Mouse (Mus musculus): ENCODE data around the gene Usp44. TPM values are rescaled to one million over a fixed set of nuclear protein-coding genes. Genes with fewer than 3 reads are reported as not detected.

Usp44 gene
- polyA plus RNA-seq, 1 experiment, result 0.03 TPM

DNA sequence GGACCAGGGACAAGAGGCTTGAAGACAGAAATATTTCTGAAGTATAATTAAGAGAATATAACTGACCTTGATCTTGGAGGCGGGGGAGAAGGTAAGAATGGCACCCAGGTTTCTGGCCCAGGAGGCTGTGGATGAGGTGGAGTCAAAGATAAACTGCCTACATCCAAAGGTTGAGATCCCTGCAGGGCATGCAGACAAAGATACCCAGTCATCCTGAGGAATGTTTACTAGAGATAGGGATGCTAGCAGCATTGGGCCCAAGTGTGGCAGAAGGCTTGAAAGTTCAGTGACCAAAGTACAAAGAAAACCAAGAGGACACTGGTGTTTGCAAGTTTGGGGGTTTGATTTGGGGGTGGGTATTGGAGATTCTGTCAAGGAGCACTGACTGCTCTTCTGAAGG is 59.7 kb downstream of the Usp44 start:
- peaks cover 3% of the 10 kb centered on the region; the same call in 1 of the 2 replicates for H3K4me1 ChIP-seq (ENCODE audit: control insufficient read depth, insufficient read depth, low read length)
- no peak overlapping the region for H3K27ac ChIP-seq (ENCODE audit: insufficient read depth, low read depth, low read length)
- DNase-seq, result no peak
- H3K36me3 ChIP-seq (ENCODE audit: control insufficient read depth, insufficient read depth, low read length), result no peaks in the 10 kb centered on the region; the same call in 1 of the 2 replicates
- TF ChIP-seq CTCF (conservative IDR thresholded peaks at IDR 0.05; ENCODE audit: insufficient read depth, insufficient read length, low read depth, low read length), result no peak
- no peak for TF ChIP-seq POLR2A (IDR thresholded peaks at IDR 0.05; ENCODE audit: low read depth, low read length)
- no peak overlapping the region for H3K4me3 ChIP-seq (ENCODE audit: insufficient read depth, low read depth, low read length)
- WGBS, result 95% methylated on average over 1 of the region's 1 CpGs
- H3K27me3 ChIP-seq (replicated peaks; ENCODE audit: control insufficient read depth, insufficient read depth, low read length), result no peaks in the 10 kb centered on the region

DNA sequence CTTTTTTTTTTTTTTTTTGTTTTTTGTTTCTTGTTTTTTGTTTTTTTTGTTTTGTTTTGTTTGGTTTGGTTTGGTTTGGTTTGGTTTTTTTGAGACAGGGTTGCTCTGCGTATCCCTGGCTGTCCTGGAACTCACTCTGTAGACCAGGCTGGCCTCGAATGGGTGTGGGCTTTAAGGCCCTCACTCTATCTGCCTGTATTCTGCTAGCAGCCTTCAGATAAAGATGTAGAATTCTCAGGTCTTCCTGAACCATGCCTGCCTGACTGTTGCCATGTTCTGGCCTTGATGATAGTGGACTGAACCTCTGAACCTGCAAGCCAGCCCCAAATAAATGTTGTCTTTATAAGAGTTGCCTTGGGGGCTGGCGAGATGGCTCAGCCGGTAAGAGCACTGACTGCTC is 61.2 kb downstream of the Usp44 start:
- WGBS, result 90% methylated on average over 4 of the region's 4 CpGs

DNA sequence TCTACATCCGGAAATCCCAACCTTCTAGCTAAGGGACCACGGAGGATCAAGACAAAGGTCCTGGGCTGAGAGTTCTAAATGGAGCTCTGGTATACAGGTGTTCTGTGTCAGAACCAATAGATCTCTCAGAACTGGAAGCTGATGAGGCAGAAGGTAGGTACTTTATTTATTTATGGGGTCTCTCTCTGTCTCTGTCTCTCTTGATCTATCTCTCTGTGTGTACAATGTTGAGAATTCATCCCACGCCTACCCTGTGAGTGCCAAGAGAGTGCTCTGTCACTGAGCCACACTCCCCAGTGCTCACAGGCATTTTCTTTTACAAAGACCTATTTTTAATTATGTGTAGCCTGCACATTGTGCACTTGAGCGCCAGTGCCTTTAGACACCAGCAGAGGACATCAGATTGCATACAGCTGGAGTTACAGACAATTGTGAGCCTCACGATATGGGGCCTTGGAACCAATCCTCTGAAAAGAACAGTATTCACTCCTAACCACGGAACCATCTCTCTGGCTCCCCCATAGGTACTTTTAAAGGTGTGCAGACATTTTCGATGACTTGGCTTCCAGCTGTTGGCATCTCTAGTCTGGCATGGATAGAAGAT is 65.8 kb downstream of the Usp44 start, which contains the start of gene Metap2:
TSS of gene Metap2 (minus strand) at position 51 of the 604 bp plus-strand sequence.
- no peak for DNase-seq
- H3K27ac ChIP-seq (ENCODE audit: insufficient read depth, low read depth, low read length), result no peak within 1 kb of the TSS
- TF ChIP-seq CTCF (conservative IDR thresholded peaks at IDR 0.05; ENCODE audit: insufficient read depth, insufficient read length, low read depth, low read length), result no peak
- TF ChIP-seq POLR2A (IDR thresholded peaks at IDR 0.05; ENCODE audit: low read depth, low read length), result no peak
- WGBS, result 68% methylated on average over 7 of the region's 7 CpGs
- no peak within 1 kb of the TSS for H3K4me3 ChIP-seq (ENCODE audit: insufficient read depth, low read depth, low read length)
- peaks cover 3% of the 10 kb centered on the region; the same call in 1 of the 2 replicates for H3K4me1 ChIP-seq (ENCODE audit: control insufficient read depth, insufficient read depth, low read length)
- H3K27me3 ChIP-seq (replicated peaks; ENCODE audit: control insufficient read depth, insufficient read depth, low read length), result no peaks in the 10 kb centered on the region
- H3K36me3 ChIP-seq (ENCODE audit: control insufficient read depth, insufficient read depth, low read length), result no peaks in the 10 kb centered on the region

More for the DNA sequence above, 61.2 kb downstream of the Usp44 start:
- Histone ChIP-seq H3K4me3 (ENCODE audit: insufficient read depth, low read depth, low read length) (no peak overlapping the region), H3K4me1 (ENCODE audit: control insufficient read depth, insufficient read depth, low read length) (peaks cover 3% of the 10 kb centered on the region; the same call in 1 of the 2 replicates), H3K27me3 (replicated peaks; ENCODE audit: control insufficient read depth, insufficient read depth, low read length) (no peaks in the 10 kb centered on the region), H3K36me3 (ENCODE audit: control insufficient read depth, insufficient read depth, low read length) (no peaks in the 10 kb centered on the region), H3K27ac (ENCODE audit: insufficient read depth, low read depth, low read length) (no peak overlapping the region)
- no peak for DNase-seq
- no peak for TF ChIP-seq POLR2A (IDR thresholded peaks at IDR 0.05; ENCODE audit: low read depth, low read length)
- TF ChIP-seq CTCF (conservative IDR thresholded peaks at IDR 0.05; ENCODE audit: insufficient read depth, insufficient read length, low read depth, low read length), result no peak

DNA sequence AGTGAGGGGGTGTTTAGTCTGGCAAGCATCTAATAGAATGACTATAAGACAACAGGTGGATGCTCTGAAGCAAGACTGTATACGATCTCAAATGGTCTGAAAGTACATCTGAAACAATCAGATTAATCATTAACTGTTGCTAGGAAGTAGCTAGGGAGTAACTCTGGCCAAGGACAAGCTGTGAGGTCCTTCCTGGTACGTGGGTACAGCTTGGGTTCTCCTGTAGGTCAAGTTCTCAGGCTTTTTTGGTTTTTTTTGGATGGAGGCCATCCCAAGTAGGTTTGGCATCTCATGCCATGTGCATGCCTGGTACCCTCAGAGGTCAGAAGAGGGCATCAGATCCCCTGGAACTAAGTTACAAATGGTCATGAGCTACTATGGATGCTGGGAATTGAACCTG is 67.9 kb downstream of the Usp44 start:
- peak; percentile 75 for DNase-seq
- TF ChIP-seq CTCF (conservative IDR thresholded peaks at IDR 0.05; ENCODE audit: insufficient read depth, insufficient read length, low read depth, low read length), result no peak
- TF ChIP-seq POLR2A (IDR thresholded peaks at IDR 0.05; ENCODE audit: low read depth, low read length), result no peak
- no peak overlapping the region for H3K4me3 ChIP-seq (ENCODE audit: insufficient read depth, low read depth, low read length)

DNA sequence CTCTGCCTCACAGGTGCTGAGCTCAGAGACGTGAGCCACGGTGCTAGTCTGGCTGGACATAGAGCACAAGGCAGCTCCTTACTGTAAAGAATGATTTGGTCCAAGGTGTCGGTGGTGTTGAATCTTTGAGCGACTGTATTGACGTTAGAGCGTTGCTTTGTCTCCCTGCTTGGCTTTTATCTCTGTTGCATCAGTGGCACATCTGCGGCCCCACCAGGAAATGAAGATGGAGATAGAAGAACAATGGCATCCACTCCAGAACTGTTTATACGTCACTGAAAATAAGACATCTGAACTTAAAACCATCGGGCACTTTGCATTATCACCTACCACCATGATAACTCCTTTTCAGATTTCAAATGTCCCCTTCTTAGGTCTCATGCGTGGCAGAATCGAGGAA is 68.6 kb downstream of the Usp44 start:
- no peaks in the 10 kb centered on the region for H3K27me3 ChIP-seq (replicated peaks; ENCODE audit: control insufficient read depth, insufficient read depth, low read length)

More for the DNA sequence above, 67.9 kb downstream of the Usp44 start:
- no peaks in the 10 kb centered on the region for H3K27me3 ChIP-seq (replicated peaks; ENCODE audit: control insufficient read depth, insufficient read depth, low read length)
- peaks cover 3% of the 10 kb centered on the region; the same call in 1 of the 2 replicates for H3K4me1 ChIP-seq (ENCODE audit: control insufficient read depth, insufficient read depth, low read length)
- H3K27ac ChIP-seq (ENCODE audit: insufficient read depth, low read depth, low read length), result peak overlapping the region; percentile 48; the same call in 1 of the 2 replicates
- 13% methylated on average over 2 of the region's 2 CpGs for WGBS
- no peaks in the 10 kb centered on the region for H3K36me3 ChIP-seq (ENCODE audit: control insufficient read depth, insufficient read depth, low read length)

DNA sequence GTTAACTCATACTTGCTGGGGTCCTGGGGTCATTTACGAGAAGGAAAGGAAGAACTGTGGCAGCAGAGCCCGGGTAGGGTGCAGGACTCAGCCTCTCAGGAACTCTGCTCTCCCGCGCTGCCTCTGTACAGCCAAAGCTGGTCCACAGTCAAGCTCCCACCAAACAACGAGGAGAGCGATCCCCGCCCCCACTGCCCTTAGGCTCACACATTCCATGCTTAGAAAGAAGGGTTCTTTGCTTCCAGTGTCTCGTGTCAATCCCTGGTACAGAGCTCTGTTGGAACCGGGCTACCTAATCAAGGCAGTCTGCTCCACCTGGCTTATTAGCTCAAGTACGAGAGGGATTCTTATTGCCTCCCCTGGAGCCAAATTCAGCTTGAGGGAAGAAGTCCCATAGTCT is 76.0 kb downstream of the Usp44 start:
- no peak for TF ChIP-seq CTCF (conservative IDR thresholded peaks at IDR 0.05; ENCODE audit: insufficient read depth, insufficient read length, low read depth, low read length)
- TF ChIP-seq POLR2A (IDR thresholded peaks at IDR 0.05; ENCODE audit: low read depth, low read length), result no peak
- WGBS, result 48% methylated on average over 10 of the region's 10 CpGs
- no peaks in the 10 kb centered on the region for H3K36me3 ChIP-seq (ENCODE audit: control insufficient read depth, insufficient read depth, low read length)

More for the DNA sequence above, 68.6 kb downstream of the Usp44 start:
- Histone ChIP-seq H3K36me3 (ENCODE audit: control insufficient read depth, insufficient read depth, low read length) (no peaks in the 10 kb centered on the region), H3K27ac (ENCODE audit: insufficient read depth, low read depth, low read length) (no peak overlapping the region), H3K4me1 (ENCODE audit: control insufficient read depth, insufficient read depth, low read length) (peaks cover 3% of the 10 kb centered on the region; the same call in 1 of the 2 replicates), H3K4me3 (ENCODE audit: insufficient read depth, low read depth, low read length) (no peak overlapping the region)
- no peak for DNase-seq
- TF ChIP-seq POLR2A (IDR thresholded peaks at IDR 0.05; ENCODE audit: low read depth, low read length), result no peak
- TF ChIP-seq CTCF (conservative IDR thresholded peaks at IDR 0.05; ENCODE audit: insufficient read depth, insufficient read length, low read depth, low read length), result no peak
- WGBS, result 85% methylated on average over 11 of the region's 11 CpGs

More for the DNA sequence above, 76.0 kb downstream of the Usp44 start:
- H3K27me3 ChIP-seq (replicated peaks; ENCODE audit: control insufficient read depth, insufficient read depth, low read length), result no peaks in the 10 kb centered on the region
- H3K27ac ChIP-seq (ENCODE audit: insufficient read depth, low read depth, low read length), result no peak overlapping the region
- DNase-seq, result peak; percentile 20
- no peaks in the 10 kb centered on the region for H3K4me1 ChIP-seq (ENCODE audit: control insufficient read depth, insufficient read depth, low read length)
- no peak overlapping the region for H3K4me3 ChIP-seq (ENCODE audit: insufficient read depth, low read depth, low read length)

Other genes starting within 250 kb of the Usp44 start
- 30.8 and 32.7 TPM in 2 replicates for gene Snrpf, start 241.8 kb upstream of the Usp44 start, polyA plus RNA-seq (2012; rRNA removed)
- 35.1 and 36.1 TPM in 2 replicates for gene Ntn4, start 190.9 kb upstream of the Usp44 start, polyA plus RNA-seq (2012; rRNA removed)
- gene Metap2, start 65.5 kb downstream of the Usp44 start, polyA plus RNA-seq (2012; rRNA removed), result 35.9 and 47.3 TPM in 2 replicates
- gene Vezt, start 204.3 kb downstream of the Usp44 start, polyA plus RNA-seq (2012; rRNA removed), result 11.2 and 12.2 TPM in 2 replicates
- 2.3 TPM in 2 replicates for gene Fgd6, start 204.4 kb downstream of the Usp44 start, polyA plus RNA-seq (2012; rRNA removed)